8 mouse cellular contexts compared by ENCODE assay signal in the genomic region with DNA sequence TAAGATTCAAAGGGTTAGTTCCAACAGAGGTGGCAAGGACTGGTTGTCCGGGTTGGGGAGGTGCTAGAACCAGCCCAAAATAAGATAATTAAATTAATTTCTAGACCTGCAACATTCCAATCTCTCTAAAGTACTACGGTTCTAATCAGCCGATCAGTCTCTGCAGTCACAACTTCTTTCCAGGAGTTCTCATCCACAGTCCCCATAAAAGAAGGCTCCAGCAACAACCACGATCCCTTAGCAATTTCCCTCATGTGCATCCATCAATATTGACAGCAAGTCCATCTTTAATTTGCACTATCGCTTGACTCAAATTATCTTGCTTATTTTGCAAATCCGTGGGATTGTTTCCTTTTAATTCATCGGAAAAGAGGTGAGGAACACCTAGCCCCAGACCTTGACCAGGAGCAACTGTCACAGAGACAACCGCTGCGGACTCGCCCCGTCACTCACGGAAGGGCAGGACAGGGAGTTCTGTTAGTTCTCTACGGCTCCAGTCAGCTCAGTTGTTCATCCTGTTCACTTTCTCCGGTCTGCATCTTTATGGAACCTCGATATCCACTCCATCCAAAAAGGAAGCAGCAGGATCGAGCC. TPM values are rescaled to one million over a fixed set of nuclear protein-coding genes. Genes with fewer than 3 reads are reported as not detected.
DNase-seq lines count a peak whose midpoint lies in the region; ATAC-seq and TF ChIP-seq lines count a peak whose summit lies in the region.

No protein-coding gene starts in this region.

- H3K4me1 ChIP-seq in cerebellum, adult 2 months (ENCODE audit: control insufficient read depth, insufficient read depth, low read length) = peaks cover 3% of the 10 kb centered on the region
- H3K4me1 ChIP-seq in forebrain, embryonic 14.5 days (ENCODE audit: control insufficient read depth, insufficient read depth, low read length) = peaks cover 6% of the 10 kb centered on the region; the same call in 1 of the 2 replicates
- H3K4me1 ChIP-seq in liver, postnatal 0 days (ENCODE audit: insufficient read depth) = peaks cover 12% of the 10 kb centered on the region

- H3K79me2 ChIP-seq in C2C12 (ENCODE audit: control insufficient read depth, insufficient read depth) = peaks cover 30% of the 10 kb centered on the region

- H3K36me3 ChIP-seq in C2C12 (ENCODE audit: control insufficient read depth, insufficient read depth) = peaks cover 10% of the 10 kb centered on the region
- peaks cover 3% of the 10 kb centered on the region; the same call in 1 of the 2 replicates for H3K36me3 ChIP-seq in forebrain, embryonic 14.5 days (ENCODE audit: control insufficient read depth, insufficient read depth, low read length)
- H3K36me3 ChIP-seq in liver, postnatal 0 days (replicated peaks; ENCODE audit: insufficient read depth, low read length) = peaks cover 3% of the 10 kb centered on the region

- TF ChIP-seq CTCF in cerebellum, adult 2 months (IDR thresholded peaks at IDR 0.05; ENCODE audit: borderline replicate concordance, insufficient read depth, low read depth, low read length) = no peak; the same call in 1 of the 2 replicates
- no peak for TF ChIP-seq CTCF in C2C12 (IDR thresholded peaks at IDR 0.05; ENCODE audit: control insufficient read depth, insufficient read depth, insufficient read length)
- no peak for TF ChIP-seq CTCF in liver, postnatal 0 days (IDR thresholded peaks at IDR 0.05; ENCODE audit: low read depth)

- H3K4me3 ChIP-seq in cerebellum, adult 2 months (replicated peaks; ENCODE audit: insufficient read depth, low read depth, low read length) = peak overlapping the region; percentile 93
- peak overlapping the region; percentile 84 for H3K4me3 ChIP-seq in C2C12 (ENCODE audit: insufficient read depth, poor library complexity, severe bottlenecking)
- peak overlapping the region; percentile 83 for H3K4me3 ChIP-seq in forebrain, embryonic 14.5 days (ENCODE audit: low read depth, low read length)
- H3K4me3 ChIP-seq in liver, postnatal 0 days (ENCODE audit: low read depth, low read length) = peak overlapping the region; percentile 95

- H3K27me3 ChIP-seq in cerebellum, adult 2 months (ENCODE audit: control insufficient read depth, insufficient read depth, low read length) = no peaks in the 10 kb centered on the region
- peaks cover 6% of the 10 kb centered on the region for H3K27me3 ChIP-seq in C2C12 (ENCODE audit: control insufficient read depth, insufficient read depth, insufficient read length)
- H3K27me3 ChIP-seq in forebrain, embryonic 14.5 days (replicated peaks; ENCODE audit: control insufficient read depth, insufficient read depth, low read length) = no peaks in the 10 kb centered on the region
- H3K27me3 ChIP-seq in liver, postnatal 0 days (ENCODE audit: insufficient read depth, low read length) = no peaks in the 10 kb centered on the region

- peak; percentile 24; the same call in 1 of the 2 replicates for ATAC-seq in forebrain, embryonic 14.5 days
- ATAC-seq in liver, postnatal 0 days = peak; percentile 40

- no peak for TF ChIP-seq EP300 in liver, postnatal 0 days (IDR thresholded peaks at IDR 0.05; ENCODE audit: low read depth)

- peaks cover 13% of the 10 kb centered on the region for H3K79me3 ChIP-seq in C2C12 (ENCODE audit: low read depth)

- peak overlapping the region; percentile 92 for H3K9ac ChIP-seq in forebrain, embryonic 14.5 days (ENCODE audit: low read length)
- H3K9ac ChIP-seq in liver, postnatal 0 days (replicated peaks) = peak overlapping the region; percentile 92

- peak overlapping the region; percentile 71 for H3ac ChIP-seq in C2C12 (ENCODE audit: control insufficient read depth, insufficient read length, low read depth)

- H3K9me3 ChIP-seq in forebrain, embryonic 14.5 days (replicated peaks; ENCODE audit: control insufficient read depth, low read length) = no peaks in the 10 kb centered on the region
- no peaks in the 10 kb centered on the region for H3K9me3 ChIP-seq in liver, postnatal 0 days (ENCODE audit: low read length)

- WGBS in cerebellum, adult 2 months = 13% methylated on average over 16 of the region's 16 CpGs
- 18% methylated on average over 16 of the region's 16 CpGs for WGBS in forebrain, embryonic 14.5 days
- 12% methylated on average over 16 of the region's 16 CpGs for WGBS in liver, postnatal 0 days (ENCODE audit: insufficient replicate concordance)

- H3K4me2 ChIP-seq in forebrain, embryonic 14.5 days (ENCODE audit: low read length) = peak overlapping the region; percentile 66
- H3K4me2 ChIP-seq in liver, postnatal 0 days (ENCODE audit: low read depth, low read length) = peak overlapping the region; percentile 83

- DNase-seq in cerebellum, adult 2 months = no peak
- DNase-seq in cerebellum, adult 18-20 months = no peak
- no peak for DNase-seq in forebrain, embryonic 14.5 days (ENCODE audit: low spot score)
- DNase-seq in liver, postnatal 0 days = no peak
- no peak for DNase-seq in urinary bladder, postnatal 36 days (ENCODE audit: low spot score in 2 of 2)
- no peak for DNase-seq in gastrocnemius, adult 18-20 months (ENCODE audit: low spot score)
- DNase-seq in T-cell, adult 2 months (ENCODE audit: low spot score) = no peak

- TF ChIP-seq POLR2A in cerebellum, adult 2 months (IDR thresholded peaks at IDR 0.05; ENCODE audit: borderline replicate concordance, insufficient read depth, low read length) = no peak

- H3K27ac ChIP-seq in cerebellum, adult 2 months (ENCODE audit: insufficient read depth, low read length) = peak overlapping the region; percentile 78; the same call in 1 of the 2 replicates
- peak overlapping the region; percentile 34; the same call in 1 of the 2 replicates for H3K27ac ChIP-seq in forebrain, embryonic 14.5 days (ENCODE audit: low read depth, low read length)
- H3K27ac ChIP-seq in liver, postnatal 0 days (ENCODE audit: low read depth) = peak overlapping the region; percentile 13; the same call in 1 of the 2 replicates

TF ChIP-seq in C2C12, 6 proteins besides CTCF, POLR2A, EP300 and RAD21:
- TF ChIP-seq CEBPB (IDR thresholded peaks at IDR 0.05; ENCODE audit: low read depth) = no peak
- no peak for TF ChIP-seq USF1 (IDR thresholded peaks at IDR 0.05; ENCODE audit: low read depth)
- TF ChIP-seq FOSL1 (IDR thresholded peaks at IDR 0.05; ENCODE audit: insufficient read depth, low read length, poor library complexity, severe bottlenecking) = no peak
- no peak for TF ChIP-seq MYOG (IDR thresholded peaks at IDR 0.05; ENCODE audit: control insufficient read depth, extremely low read depth, insufficient read length)
- TF ChIP-seq MAX (IDR thresholded peaks at IDR 0.05) = no peak
- no peak for TF ChIP-seq MYOD1 (IDR thresholded peaks at IDR 0.05; ENCODE audit: control insufficient read depth, insufficient read length, low read depth)

RNA-seq across cellular contexts. Expression of gene Mrps31, which starts 0.4 kb away (rescaled TPM):
- 21.7 and 22.5 TPM in 2 replicates for polyA plus RNA-seq in cerebellum, adult 2 months (2012; rRNA removed)
- polyA plus RNA-seq in C2C12 (2012; fragmentation: generic; extraction: Trizol) = 15.8 TPM
- 37.3 and 37.9 TPM in 2 replicates for polyA plus RNA-seq in forebrain, embryonic 14.5 days (2014; fragmentation: Nextera tagmentation; extraction: Ambion mirVana)
- polyA plus RNA-seq in liver, postnatal 0 days (2015; fragmentation: Nextera tagmentation; extraction: Ambion mirVana) = 32.6 and 33.7 TPM in 2 replicates
- 10 to 100 TPM; 27.4 to 30.6 TPM for total RNA-seq in gastrocnemius, adult 18-20 months (2021)

RNA-seq across cellular contexts. Expression of gene Slc25a15, which starts 12.4 kb away (rescaled TPM):
- 12.1 and 13.1 TPM in 2 replicates for polyA plus RNA-seq in cerebellum, adult 2 months (2012; rRNA removed)
- 3.4 TPM for polyA plus RNA-seq in C2C12 (2012; fragmentation: generic; extraction: Trizol)
- 8.3 and 8.4 TPM in 2 replicates for polyA plus RNA-seq in forebrain, embryonic 14.5 days (2014; fragmentation: Nextera tagmentation; extraction: Ambion mirVana)
- polyA plus RNA-seq in liver, postnatal 0 days (2015; fragmentation: Nextera tagmentation; extraction: Ambion mirVana) = 54.4 and 57.8 TPM in 2 replicates
- 1 to 10 TPM; 9.0 to 9.9 TPM for total RNA-seq in gastrocnemius, adult 18-20 months (2021)

Comparison
In these comparisons a context has a peak if more than half of its experiments do, and no peak if none do; other contexts are left out.
1. H3K27ac ChIP-seq: peak in every context shown above with its lines; median percentile 78 in cerebellum, adult 2 months; 34 in forebrain, embryonic 14.5 days; 13 in liver, postnatal 0 days.